Mouse (Mus musculus) bone marrow, adult 2 months (tissue): ENCODE results near the gene Gpank1.

Experiments used
- CTCF ChIP-seq: fragments of 200-500 bp; IDR thresholded peaks from 2 replicates; pipeline ENCODE4 v1.5.1; 2011; ENCODE audit warnings: low read length, control low read depth; ENCODE audit not compliant: control insufficient read depth, insufficient read depth
- POLR2A ChIP-seq: fragments of 200-500 bp; IDR thresholded peaks from 2 replicates; pipeline ENCODE4 v1.6.1; 2011; ENCODE audit warnings: low read depth, mild to moderate bottlenecking, control low read depth, low read length, borderline replicate concordance; ENCODE audit not compliant: control insufficient read depth

DNA sequence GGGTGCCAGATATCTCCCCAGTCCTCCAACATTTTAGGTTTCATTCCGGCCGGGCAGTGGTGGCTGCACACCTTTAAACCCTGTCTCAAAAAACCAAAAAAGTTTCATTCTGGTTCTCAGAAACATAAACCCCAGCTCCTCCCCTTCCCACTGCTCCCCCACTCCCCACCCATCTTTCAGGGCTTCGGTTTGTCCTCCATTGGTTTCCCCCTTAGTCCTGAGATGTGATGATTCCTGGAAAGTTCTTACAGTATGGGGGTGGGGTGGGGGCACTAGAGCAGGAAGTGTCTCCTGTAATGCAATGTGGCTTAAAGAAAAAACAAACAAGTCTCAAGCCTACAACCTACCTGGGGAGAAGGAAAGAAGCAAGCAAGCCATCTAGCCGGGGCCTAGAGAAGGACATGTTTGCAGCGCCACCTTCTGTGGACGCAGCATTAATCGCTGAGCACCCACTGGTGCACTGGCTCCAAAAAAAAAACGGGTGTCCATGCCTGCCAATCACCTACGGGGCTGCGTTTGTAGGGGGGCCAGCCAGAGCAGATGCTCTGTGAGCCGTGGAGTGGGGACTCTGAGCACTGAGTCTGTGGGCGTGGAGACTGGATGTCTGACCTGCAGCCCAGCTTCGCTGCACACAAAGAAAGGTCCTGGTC is 15.4 kb upstream of the Gpank1 start:
- peak; percentile 68 for TF ChIP-seq CTCF
- TF ChIP-seq POLR2A: peak; percentile 33; the same call in 1 of the 2 replicates
